Mouse (Mus musculus) adrenal gland, adult 2 months (tissue): ENCODE results near the gene Gm49776. TPM values are rescaled to one million over a fixed set of nuclear protein-coding genes. Genes with fewer than 3 reads are reported as not detected.
"Not testable (repeated sequence)": the region's sequence is repeated elsewhere in the genome, so short reads cannot be mapped to it uniquely, and the experiment has no call there.

Experiments used
- DNase-seq: peaks from one replicate; pipeline ENCODE4 v3.0.0; 2021
- microRNA-seq, 2 experiments: library from miRNA; unstranded; fragments of <30 nt; microRNA quantifications; one replicate each; pipeline ENCODE4 v1.2.0; 2021
- polyA plus RNA-seq: library from polyadenylated mRNA; depleted of rRNA; stranded (reverse); fragments of >200 nt; gene quantifications from 2 replicates; pipeline ENCODE4 v1.2.3, GENCODE M21; 2012; rRNA removed
- total RNA-seq, 2 experiments: library from RNA; stranded (reverse); gene quantifications; 2 replicates each; pipeline ENCODE4 v1.2.3; 2021

Gene Gm49776
- total and polyA plus RNA-seq, 3 experiments: 2.7 TPM; not detected in 2

- DNase-seq: no peak
Observed at GRCm38 (mm10) chr16:18202061-18202460, 56.1 kb downstream of the Gm49776 start.

- DNase-seq: no peak
Observed at GRCm38 (mm10) chr16:18201620-18202019, 56.5 kb downstream of the Gm49776 start.

GRCm38 (mm10) chr16:18200062-18200461 is 58.1 kb downstream of the Gm49776 start:
- no peak for DNase-seq

- no peak for DNase-seq
Observed at GRCm38 (mm10) chr16:18198365-18199098, 59.6 kb downstream of the Gm49776 start.

- no peak for DNase-seq
Observed at GRCm38 (mm10) chr16:18197881-18198280, 60.2 kb downstream of the Gm49776 start.

- not testable (repeated sequence) for DNase-seq
Observed at GRCm38 (mm10) chr16:18195561-18195960, 62.6 kb downstream of the Gm49776 start.

Small RNA genes within 50 kb of the gene (microRNA-seq; reads per million reads assigned to microRNA genes)
- 0.44 to 3.3 reads per million in 2 experiments for gene Gm24572
- 74.0 to 175 reads per million in 2 experiments for gene Mir1306

Other genes with a start within 250 kb of the Gm49776 start
- gene Dgcr6, start 205.5 kb downstream of the Gm49776 start, total RNA-seq: 10 to 100 TPM; 71.3 to 75.7 TPM
- 127 and 132 TPM in 2 replicates for gene Dgcr6, start 205.5 kb downstream of the Gm49776 start, polyA plus RNA-seq
- 10 to 100 TPM; 30.2 to 46.7 TPM for gene Prodh, start 168.1 kb downstream of the Gm49776 start, total RNA-seq
- gene Prodh, start 168.1 kb downstream of the Gm49776 start, polyA plus RNA-seq: 68.7 and 99.1 TPM in 2 replicates
- gene Rtn4r, start 130.7 kb downstream of the Gm49776 start, total RNA-seq: under 1 TPM; 0.14 to 0.23 TPM
- gene Rtn4r, start 130.7 kb downstream of the Gm49776 start, polyA plus RNA-seq: 0.58 and 0.90 TPM in 2 replicates
- not detected for gene Ccdc188, start 40.4 kb downstream of the Gm49776 start, total RNA-seq
- not detected in 2 replicates for gene Ccdc188, start 40.4 kb downstream of the Gm49776 start, polyA plus RNA-seq
- 10 to 100 TPM; 23.3 to 23.8 TPM for gene Zdhhc8, start 23.2 kb downstream of the Gm49776 start, total RNA-seq
- gene Zdhhc8, start 23.2 kb downstream of the Gm49776 start, polyA plus RNA-seq: 182 and 191 TPM in 2 replicates
- gene Trmt2a, start 9.6 kb downstream of the Gm49776 start, total RNA-seq: 10 to 100 TPM; 53.2 to 55.5 TPM
- gene Trmt2a, start 9.6 kb downstream of the Gm49776 start, polyA plus RNA-seq: 32.8 and 45.4 TPM in 2 replicates
- gene Ranbp1, start 9.6 kb downstream of the Gm49776 start, total RNA-seq: 100 to 1,000 TPM; 139 to 162 TPM
- 141 and 175 TPM in 2 replicates for gene Ranbp1, start 9.6 kb downstream of the Gm49776 start, polyA plus RNA-seq
- gene Dgcr8, start 30.9 kb upstream of the Gm49776 start, total RNA-seq: 10 to 100 TPM; 23.3 to 27.3 TPM
- 12.3 and 20.6 TPM in 2 replicates for gene Dgcr8, start 30.9 kb upstream of the Gm49776 start, polyA plus RNA-seq
- 10 to 100 TPM; 36.1 to 37.1 TPM for gene Tango2, start 89.8 kb upstream of the Gm49776 start, total RNA-seq
- gene Tango2, start 89.8 kb upstream of the Gm49776 start, polyA plus RNA-seq: 40.6 and 51.1 TPM in 2 replicates
- gene Arvcf, start 89.9 kb upstream of the Gm49776 start, total RNA-seq: 10 to 100 TPM; 33.4 to 48.9 TPM
- gene Arvcf, start 89.9 kb upstream of the Gm49776 start, polyA plus RNA-seq: 54.2 and 59.1 TPM in 2 replicates
- 10 to 100 TPM; 73.3 TPM for gene Txnrd2, start 168.1 kb upstream of the Gm49776 start, total RNA-seq
- gene Txnrd2, start 168.1 kb upstream of the Gm49776 start, polyA plus RNA-seq: 50.3 and 64.6 TPM in 2 replicates
- gene Comt, start 168.5 kb upstream of the Gm49776 start, total RNA-seq: 100 to 1,000 TPM; 203 to 288 TPM
- gene Comt, start 168.5 kb upstream of the Gm49776 start, polyA plus RNA-seq: 407 and 432 TPM in 2 replicates
- 1 to 10 TPM; 4.4 to 7.8 TPM for gene Gnb1l, start 240.4 kb upstream of the Gm49776 start, total RNA-seq
- gene Gnb1l, start 240.4 kb upstream of the Gm49776 start, polyA plus RNA-seq: 10.5 and 15.5 TPM in 2 replicates
- 1 to 10 TPM; 4.4 to 5.8 TPM for gene Rtl10, start 240.6 kb upstream of the Gm49776 start, total RNA-seq
- gene Rtl10, start 240.6 kb upstream of the Gm49776 start, polyA plus RNA-seq: 6.4 and 8.3 TPM in 2 replicates